Mouse (Mus musculus): ENCODE results near the gene Wnk2. TPM values are rescaled to one million over a fixed set of nuclear protein-coding genes. Genes with fewer than 3 reads are reported as not detected.

The Wnk2 gene
- polyA plus RNA-seq, 2 experiments from 2014 or later, result not detected

DNA sequence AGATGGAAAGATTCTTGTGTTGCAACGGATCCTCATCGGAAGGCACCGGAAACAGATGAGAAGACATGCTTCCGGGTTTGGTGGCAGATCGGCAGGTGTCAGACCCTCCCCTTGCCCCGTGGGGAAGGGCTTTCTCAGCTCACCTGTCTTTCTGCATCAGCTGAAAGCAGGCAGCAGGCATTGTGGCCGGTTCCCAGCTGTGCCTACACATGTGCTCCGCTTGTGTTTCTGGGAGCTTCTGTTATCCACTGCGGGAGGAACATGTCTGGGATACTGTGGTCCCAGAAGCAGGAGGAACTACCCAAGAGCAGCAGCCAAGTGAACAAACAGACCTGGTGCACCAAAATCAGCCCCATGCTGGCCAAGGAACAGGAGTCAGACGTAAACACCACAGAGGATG, 27.7 kb upstream of the Wnk2 start:
- ATAC-seq, result no peak

DNA sequence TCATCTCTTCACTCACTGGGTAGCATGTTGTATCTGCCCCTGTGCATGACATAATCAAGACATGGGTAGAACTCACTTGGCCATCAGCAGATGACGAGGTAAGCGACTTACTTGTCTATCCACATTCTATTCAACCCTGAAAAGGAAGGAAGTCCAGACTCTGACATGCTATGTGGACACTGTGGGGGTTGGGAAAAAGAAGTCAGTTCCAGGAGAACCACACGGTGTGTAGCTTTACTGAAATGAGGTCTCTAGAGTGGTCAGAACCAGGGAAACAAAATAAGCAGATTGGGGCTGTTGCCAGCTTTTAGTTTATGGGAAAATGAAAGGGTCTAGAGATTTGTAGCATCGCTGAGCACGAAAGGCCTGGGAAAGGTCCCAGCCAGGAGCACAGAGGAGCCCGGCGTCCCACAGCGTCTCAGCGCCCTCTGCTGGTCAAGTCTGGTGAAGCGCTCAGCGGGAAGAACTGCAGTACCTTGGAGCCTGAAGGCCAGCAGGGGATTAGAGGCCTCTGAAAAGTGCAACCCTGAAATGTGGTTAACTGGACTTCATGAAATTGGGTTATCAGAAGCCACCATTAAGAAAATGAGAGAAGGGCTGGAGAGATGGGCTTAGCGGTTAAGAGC, 25.3 kb upstream of the Wnk2 start:
- ATAC-seq, result peak; percentile 84

DNA sequence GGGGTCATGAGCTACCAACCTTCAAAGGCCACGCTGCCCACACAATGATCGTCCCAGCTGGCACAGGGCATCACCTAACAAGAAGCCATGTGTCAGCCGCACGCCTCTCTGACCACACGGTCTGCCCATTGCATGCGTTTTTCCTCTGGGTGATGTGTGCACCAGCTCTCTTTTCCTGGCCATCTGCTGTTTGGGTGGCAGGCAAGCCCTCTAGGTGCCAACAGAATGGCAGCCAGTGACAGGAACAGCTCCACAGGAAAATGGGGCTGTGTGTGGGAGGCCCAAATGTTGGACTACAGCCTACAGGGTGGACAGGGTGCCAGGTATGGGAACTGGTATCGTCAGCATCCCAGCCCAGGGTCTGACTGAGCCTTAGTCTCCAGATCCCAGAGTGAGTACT, 24.5 kb upstream of the Wnk2 start:
- ATAC-seq, result no peak

DNA sequence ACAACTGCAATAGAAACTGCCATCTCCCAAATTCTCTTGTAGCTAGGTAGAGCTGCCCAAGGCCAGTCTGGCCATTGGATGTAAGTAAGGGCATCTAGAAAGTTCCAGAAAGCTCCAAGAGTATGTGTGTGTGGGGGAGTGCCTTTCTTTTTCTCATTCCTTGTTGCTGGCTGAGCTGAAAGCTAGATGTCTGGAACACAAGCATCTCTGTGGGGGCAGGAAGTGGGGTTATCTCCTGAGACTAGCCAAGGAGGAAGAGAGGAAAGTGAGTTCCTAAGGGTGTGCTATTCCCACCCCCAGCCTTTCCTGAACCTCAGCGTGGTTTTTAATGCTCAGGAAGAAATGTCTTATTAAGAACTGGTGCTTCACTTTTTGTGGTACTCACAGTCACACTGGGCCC, 23.9 kb upstream of the Wnk2 start:
- no peak for ATAC-seq

DNA sequence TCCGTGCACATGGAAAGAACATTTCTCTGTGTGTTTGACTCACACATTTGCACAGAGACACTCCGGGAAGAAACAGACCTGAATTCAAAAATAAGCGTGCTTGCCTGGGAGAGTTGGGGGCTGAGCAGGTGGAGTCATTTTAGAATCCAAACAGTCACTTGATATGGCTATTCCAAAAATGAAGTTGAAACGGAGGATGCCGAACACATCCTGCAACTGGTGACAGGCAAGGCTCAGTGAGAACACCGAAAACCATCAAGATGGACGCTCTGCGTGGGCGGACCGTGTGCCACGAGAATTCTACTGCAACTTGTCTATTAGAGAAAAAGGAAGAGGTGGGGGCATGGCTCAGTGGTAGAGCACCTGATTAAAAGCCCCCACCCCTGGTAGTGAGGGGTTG, 22.8 kb upstream of the Wnk2 start:
- ATAC-seq, result no peak

DNA sequence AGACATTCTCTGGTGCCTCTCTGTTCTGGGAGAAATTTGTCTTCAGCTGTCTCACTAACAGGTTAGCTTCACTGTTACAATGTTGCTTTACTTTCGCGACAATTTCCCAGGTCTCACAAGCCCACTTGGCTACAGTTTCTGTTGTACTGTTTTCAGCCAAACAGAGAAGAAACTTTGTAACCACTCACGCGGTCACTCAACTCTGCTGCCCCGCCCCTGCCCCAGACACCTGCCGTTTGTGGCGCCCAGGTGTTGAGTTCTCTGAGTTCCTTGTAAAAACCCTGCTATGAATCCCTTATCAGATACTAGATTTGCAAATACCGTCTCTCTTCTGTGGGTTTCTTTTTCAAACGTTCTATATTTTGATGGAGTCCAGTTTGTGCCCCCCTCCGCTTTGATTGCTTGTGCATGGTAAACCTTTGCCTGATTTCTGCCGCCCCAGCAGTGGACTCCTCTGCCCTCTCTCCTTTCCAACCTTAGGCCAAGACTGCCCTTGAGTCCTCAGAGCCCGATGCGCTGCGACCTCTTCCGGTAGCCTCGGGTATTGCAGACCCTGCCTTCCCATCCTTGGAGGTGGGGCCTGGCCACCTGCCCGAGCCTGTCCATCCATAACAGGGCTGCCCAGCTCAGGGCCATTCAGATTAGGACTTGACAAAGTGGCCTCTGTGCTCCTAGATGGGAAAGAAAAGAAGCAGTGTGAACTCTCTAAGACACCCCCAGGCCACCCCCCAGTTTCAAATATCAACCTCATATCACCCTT, 21.8 kb upstream of the Wnk2 start:
- peak; percentile 62 for ATAC-seq

DNA sequence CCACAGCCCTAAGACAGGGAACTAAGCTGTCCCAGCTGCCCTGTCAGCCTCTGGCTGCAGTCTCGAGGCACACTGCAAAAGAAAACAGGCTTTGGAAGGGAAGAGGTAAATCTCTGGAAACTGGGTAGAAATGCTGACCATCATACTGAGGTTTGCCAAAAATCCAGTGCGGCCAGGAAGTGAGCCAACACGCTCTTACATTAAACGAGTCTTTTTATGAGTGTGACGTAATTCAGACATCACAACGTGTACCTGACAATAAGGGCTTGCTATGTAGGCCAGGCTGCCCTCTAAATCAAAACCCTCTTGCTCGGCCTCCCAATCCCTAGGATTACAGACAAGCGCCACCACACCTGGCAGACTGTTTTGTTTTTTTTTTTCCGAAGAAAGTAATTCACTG, 19.3 kb upstream of the Wnk2 start:
- no peak for ATAC-seq

DNA sequence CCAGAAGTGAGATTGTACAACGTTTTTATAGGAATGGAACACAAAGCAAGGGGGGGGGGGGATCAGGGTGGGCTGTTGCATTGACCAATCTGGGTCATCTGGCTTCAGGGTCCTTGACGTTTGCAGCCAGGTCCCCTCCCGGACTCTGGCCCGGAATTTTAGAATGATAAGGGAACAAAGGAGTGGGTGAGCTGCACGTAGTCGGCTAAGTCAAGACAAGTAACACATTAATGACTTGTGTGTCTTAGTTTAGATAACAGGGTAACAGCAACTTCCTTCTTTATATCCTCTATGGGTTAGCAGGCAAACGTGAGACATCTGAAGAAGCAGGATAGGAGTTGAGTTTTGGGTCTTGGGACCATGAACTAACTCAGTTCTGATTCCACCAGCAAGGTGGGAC, 15.8 kb upstream of the Wnk2 start:
- no peak for ATAC-seq

DNA sequence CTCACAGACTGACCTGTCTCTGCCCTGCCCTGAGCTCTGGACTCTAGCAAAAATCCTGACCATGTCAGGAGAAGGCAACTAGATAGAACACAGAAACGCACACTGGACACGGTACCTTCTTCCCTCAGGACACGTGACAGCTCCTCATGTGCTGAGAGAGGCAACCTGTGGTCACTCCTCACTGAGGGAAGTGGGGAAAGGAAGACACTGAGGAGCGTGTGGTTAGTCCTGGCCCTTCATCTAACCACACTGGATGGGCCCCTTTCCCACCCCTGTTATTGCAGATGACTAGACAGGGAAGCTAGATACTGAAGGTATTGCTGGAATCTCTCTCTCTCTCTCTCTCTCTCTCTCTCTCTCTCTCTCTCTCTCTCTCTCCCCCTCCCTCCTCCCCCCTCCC, 14.9 kb upstream of the Wnk2 start:
- no peak for ATAC-seq

DNA sequence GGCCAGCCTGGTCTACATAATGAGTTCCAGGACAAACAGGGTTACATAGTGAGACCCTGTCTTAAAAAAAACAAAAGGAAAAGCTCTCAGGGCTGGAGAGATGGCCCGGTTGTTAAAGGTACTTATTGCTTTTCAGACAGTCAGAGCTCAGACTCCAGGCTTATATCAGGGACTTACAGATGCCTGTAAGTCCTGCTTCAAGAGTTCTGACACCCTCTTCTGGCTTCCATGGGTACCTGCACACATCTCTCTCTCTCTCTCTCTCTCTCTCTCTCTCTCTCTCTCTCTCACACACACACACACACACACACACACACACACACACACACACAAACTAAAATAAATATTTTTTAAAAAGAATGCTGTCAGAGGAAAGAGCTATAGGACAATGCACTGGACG, 13.4 kb upstream of the Wnk2 start:
- no peak for ATAC-seq

DNA sequence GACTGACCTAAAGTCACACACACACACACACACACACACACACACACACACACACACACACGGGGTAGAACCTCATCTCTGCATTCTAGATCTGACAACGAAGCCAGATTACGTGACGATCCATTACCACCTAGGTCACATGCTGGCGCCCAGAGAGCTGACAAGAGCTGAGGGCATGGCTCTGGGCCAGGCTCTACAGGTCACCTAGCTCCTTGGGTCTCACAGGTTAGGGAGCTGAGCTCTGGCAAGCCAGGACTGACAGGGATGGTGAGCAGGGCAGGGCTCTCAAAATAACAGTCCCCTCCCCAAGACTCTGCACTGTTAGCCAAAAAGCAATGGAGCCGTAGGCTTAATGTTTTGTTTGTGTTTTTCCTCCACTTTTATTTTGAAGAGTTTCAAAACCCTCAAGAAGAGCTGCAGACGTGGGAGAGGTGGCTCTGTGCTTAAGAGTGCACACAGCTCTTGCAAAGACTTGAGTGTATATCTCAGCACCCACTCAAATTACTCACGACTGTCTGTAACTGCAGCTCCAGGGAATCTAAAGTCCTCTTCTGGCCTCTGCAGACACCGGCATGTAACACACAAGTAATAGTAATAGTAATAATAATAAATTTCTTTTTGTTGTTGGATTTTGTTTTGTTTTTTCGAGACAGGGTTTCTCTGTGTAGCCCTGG, 10.4 kb upstream of the Wnk2 start:
- no peak for ATAC-seq

DNA sequence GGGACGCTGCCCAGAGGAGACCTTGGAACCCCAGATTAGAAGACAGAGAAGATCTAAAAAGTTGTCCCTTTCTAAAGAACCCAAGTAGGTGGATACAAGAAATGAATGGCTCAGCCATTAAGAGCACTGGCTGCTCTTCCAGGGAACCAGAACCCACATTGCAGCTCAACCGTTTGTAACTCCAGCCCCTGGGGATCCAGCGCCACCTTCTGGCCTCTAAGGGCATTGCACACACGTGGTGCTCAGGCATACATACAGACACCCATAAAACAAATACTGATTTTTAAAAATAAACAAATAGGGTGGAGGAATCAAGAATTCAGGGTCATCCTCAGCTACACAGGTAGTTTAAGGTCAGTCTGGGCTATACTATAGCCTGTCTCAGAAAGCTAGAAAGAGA, 8.8 kb upstream of the Wnk2 start:
- ATAC-seq, result no peak

DNA sequence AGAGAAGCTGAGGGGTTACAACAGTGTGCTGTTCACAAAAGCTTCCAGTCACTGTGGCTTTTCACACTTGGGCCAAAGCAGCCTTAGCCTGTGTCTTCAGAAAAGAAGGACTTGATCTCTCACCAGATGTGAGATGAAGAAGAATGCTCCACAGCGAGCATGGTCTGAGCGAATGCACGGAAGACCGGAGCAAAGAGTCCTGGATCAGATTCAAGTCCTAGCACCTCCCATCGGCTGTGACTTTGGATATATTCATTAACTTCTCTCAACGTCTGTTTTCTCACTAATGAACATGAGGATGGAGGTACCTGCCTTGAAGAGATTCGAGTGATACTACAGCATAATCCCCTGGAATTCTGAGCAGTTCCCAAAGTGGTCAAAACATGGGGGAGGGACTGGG, 6.8 kb upstream of the Wnk2 start:
- no peak for ATAC-seq

DNA sequence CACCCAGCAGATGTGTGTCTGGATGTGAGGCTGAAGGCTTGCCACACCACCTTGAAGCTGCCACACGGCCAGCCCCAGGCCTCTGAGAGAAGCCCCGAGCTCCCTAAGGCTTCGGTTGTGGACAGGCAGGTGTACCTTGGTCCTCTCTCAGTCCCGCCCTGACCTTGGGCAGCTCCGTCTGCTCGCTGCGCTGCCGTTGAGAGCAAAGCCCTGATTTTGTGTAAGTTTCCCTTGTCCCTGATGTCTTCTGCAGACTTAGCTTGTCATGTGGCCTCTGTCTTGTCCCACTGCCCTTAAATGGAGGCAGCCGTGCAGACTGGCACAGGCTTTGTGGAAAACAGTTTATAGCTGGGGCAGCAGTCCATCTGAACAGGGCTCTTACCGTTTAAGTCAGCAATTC, 6.2 kb upstream of the Wnk2 start:
- ATAC-seq, result no peak

DNA sequence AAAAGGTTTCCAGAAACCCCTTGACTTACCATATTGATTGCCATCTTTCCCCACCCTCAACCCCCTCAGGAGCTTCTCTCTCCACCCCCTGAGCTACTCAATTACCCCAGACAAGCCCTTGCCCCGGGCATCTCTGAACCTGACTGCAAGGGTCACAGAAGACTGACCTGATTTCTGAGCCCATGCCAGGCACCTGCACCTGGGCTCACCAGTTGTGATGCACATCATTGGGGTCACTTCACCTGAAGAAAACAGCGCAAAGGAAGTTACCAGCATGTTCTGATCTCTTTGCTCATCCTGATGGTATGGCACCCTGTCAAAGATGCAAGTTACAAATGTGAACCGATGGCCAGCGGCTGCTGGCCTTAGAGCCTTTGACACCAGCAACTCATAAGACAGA, 873 bp upstream of the Wnk2 start:
- ATAC-seq, result no peak

DNA sequence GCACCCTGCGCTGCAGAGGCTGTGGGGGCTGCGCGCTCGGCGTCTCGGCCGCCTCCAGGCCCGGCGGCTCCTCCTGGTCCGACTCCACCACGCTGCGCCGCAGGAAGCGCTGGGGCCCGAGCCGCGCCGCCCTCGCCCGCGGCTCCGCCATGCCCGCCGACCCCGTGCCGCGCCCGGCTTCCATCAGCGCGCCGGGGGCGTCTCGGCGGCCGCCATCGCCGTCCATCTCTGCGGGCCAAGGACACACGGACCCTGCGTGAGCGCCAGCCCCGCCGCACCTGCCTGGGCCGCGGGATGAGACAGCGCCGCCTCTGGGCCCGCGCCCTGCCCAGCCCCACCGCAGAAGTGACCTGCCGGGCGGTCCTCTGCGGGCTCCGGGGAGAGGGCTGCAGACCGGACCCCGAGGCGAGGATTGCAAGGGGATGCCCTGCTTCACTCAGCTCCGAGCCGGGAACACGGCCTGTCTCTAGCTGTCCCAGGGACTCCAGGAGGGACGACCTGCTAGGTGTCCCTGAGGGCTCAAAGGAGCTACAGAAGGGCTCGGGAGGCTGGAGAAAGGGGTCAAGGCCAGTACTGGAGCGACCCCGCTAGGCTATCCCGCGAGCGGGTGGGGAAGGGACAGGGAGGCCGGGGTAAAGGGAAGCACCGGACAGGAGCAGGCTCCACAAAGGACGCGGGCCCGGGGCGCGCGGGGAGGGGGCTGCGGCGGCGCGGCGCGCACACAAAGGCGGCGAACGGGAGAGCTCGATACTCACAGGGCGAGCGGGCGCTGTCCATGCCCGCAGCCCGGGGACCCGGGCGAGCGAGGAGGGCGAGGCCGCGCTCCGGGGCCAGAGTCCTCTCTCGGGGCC, 582 bp downstream of the Wnk2 start:
- no peak for ATAC-seq

DNA sequence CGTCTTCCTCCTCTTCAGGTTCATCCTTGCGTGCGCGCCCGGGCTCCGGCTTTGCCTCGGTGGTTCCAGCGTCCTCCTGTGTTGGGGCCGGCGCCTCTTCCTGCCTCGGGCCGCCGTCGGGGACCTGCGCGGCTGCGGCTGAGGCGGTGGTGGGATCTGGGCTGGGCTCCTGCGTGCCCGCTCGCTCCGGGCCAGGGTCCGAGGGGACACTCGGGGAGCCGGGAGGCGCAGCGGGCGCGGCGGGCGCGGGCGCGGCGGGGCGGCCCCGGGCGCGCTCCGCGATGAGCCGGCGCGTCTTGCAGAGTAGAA, 1.2 kb downstream of the Wnk2 start:
- ATAC-seq, result no peak

DNA sequence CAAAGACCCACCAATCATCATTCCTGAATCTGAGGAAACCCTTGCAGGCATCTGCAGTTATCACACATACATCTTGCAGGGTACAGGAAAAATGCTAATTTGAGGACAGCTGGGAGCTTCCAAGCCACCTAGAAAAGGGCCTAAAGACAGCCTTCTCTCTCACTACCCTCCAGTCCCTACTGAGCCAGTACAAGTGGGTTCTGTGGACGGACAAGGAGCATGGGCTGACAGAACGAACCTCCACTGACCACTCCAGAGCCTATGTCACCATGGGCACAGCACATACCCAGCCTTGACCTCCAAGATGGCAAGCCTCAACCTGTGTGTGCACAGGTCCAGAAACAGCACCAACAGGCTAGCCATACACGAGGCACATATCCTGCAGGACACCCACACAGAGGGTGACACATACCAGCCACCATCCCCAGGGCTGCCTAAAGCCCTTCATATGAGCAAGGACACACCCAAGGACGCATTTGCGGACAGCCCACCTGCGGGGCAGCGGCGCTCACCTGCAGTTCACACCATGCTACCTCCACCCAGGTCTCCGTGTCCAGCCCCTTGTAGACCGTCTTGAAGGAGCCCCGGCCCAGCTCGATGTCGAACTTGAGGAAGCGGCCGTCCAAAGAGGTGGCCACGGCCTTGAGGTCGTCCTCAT, 1.6 kb downstream of the Wnk2 start:
- no peak for ATAC-seq

DNA sequence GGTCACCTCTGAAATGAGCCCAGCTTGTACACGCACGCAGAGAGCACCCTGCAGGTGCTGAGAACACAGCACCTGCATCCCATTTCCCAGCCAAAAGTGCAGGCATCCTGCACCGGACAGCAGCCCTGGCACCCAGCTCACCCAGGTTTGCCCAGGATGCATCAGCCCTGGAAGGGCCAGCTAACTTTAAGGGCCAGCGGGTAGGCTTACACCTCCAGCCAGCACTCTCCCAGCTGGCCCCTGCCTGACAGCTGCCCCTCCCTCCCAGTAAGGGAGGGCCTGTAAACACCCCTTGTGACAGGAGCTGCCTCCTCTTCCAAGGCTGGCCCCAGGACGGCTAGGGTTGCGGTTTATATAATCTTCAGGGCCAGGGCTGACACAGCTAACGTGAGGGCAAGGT, 2.4 kb downstream of the Wnk2 start:
- no peak for ATAC-seq

DNA sequence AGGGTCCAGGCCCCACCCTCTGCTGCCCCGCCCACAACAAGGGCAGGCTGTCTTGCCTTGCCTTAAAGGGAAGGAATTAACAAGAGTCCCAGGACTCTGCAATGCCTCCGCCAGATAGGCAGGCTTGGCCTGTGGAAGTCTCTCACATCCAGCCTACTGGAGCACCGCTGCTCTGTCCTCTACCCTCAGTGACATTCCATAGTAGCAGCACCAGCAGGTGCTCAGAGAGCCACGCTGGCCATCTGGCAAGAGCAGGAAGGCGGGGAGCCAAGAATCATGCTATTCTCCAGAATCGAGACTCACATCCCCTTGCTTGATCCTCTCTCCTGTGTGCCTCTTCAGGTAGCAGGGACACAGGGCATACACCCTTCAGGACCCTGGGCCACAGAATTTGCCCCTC, 3.4 kb downstream of the Wnk2 start:
- no peak for ATAC-seq

DNA sequence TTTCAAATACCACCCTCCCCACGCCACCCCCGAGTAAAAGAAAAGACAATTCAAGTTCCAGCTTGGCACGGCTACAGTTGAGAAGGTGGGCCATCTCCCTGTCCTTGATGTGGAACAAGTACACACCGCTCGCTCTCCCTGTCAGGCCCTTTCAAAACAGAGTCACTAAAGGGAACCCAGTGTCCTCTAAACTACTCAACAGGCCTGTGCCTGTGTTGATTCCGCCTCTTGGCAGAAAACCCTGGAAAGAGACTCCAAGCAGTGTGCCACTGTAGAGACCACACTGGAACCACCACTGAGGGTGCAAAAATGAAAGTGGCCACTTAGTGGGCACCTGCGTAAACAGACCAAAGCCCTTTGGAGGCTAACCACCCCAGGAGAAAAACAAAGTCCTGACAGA, 4.5 kb downstream of the Wnk2 start:
- no peak for ATAC-seq

DNA sequence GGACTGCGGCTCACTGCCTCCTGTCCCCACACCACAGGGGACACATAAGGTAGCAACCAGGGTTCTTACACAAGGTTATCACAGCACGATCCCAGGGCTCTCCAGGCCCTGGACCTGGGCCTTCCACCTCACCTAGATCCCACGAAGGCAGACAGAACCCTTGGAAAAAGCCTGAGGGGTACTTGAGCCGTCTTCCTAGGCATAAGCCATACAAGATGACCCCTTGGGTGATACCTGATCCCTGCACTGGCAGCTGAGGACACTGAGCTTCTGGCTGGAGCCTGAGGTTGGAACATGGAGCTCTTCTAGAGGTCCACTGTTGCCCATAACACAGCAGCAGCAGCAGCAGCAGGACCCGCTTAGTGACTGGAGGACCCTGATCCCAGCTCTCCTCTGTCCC, 5.4 kb downstream of the Wnk2 start:
- ATAC-seq, result no peak

DNA sequence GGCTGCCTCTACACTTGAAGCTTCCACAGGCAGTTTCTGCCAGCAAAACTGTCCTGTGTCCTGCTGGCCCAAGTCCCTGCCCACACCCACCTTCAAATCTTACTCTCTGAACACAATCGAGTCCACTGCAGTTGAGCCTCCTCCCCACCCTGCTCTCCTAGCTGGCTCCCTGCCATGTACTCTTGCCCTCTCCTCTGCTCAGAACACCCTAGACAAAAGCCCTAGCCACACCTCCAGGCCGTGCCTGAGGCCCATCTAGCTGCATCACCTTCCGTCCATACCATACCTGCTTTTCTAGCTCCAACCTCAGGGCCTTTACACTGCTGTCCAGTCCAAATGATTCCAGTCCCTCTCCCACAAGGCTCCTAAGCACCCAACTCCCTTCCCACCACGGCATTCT, 7.2 kb downstream of the Wnk2 start:
- ATAC-seq, result no peak
